Mouse (Mus musculus): ENCODE measurements at regions not wholly inside any gene's neighbourhood (a gene's known extent, or its start where the extent isn't known, plus 50 kb on each side); places are given as distances from the start of the nearest gene placed in this dataset.

- TF ChIP-seq CTCF (IDR thresholded peaks at IDR 0.05; ENCODE audit: control insufficient read depth, insufficient read depth, low read length) (no peak), POLR2A (IDR thresholded peaks at IDR 0.05; ENCODE audit: borderline replicate concordance, control insufficient read depth, low read depth, low read length) (no peak)
Measured at GRCm38 (mm10) chr19:32989346-32989745, 232.0 kb downstream of the Pten start.

Measured in bone marrow, adult 2 months (tissue).